In genomic region chr10:119868995-119869579, GRCm38 (mm10) we compare ENCODE assay signal across 22 mouse cellular contexts.
DNase-seq lines count a peak whose midpoint lies in the region; ATAC-seq lines count a peak whose summit lies in the region.
"Had no signal": no experiment of that assay in that cellular context is flagged by ENCODE, and none has a peak within 500 bp of the region (broad histone marks: within the 10 kb centered on the region; RNA-seq: fewer than 3 reads in every experiment).

No protein-coding gene starts in this region.

- ATAC-seq in kidney, embryonic 14.5 days (ENCODE audit: low FRiP score, low TSS enrichment): no peak
- ATAC-seq in midbrain, embryonic 14.5 days (ENCODE audit: low FRiP score, low TSS enrichment): no peak
- ATAC-seq: CD4-positive, CD25-positive, alpha-beta regulatory T cell, adult 4 months; hindbrain, postnatal 0 days; intestine, embryonic 16.5 days had no signal

- peaks cover 13% of the 10 kb centered on the region for H3K9me3 ChIP-seq in kidney, embryonic 14.5 days (ENCODE audit: control insufficient read depth, low read length)
- peaks cover 18% of the 10 kb centered on the region for H3K9me3 ChIP-seq in midbrain, embryonic 14.5 days (ENCODE audit: control insufficient read depth, low read length)
- H3K9me3 ChIP-seq: stomach, embryonic 15.5 days had no signal

- H3K4me1 ChIP-seq in kidney, embryonic 14.5 days (ENCODE audit: control insufficient read depth, insufficient read depth, low read length): no peaks in the 10 kb centered on the region
- H3K4me1 ChIP-seq in midbrain, embryonic 14.5 days (ENCODE audit: control insufficient read depth, insufficient read depth, low read length): no peaks in the 10 kb centered on the region
- H3K4me1 ChIP-seq: midbrain, embryonic 12.5 days; stomach, embryonic 15.5 days had no signal

- no peaks in the 10 kb centered on the region for H3K27me3 ChIP-seq in kidney, embryonic 14.5 days (ENCODE audit: control insufficient read depth, insufficient read depth, low read length)
- no peaks in the 10 kb centered on the region for H3K27me3 ChIP-seq in midbrain, embryonic 14.5 days (ENCODE audit: control insufficient read depth, insufficient read depth, low read length)
- H3K27me3 ChIP-seq: heart, embryonic 12.5 days; midbrain, embryonic 12.5 days; stomach, embryonic 15.5 days had no signal

- no peaks in the 10 kb centered on the region for H3K36me3 ChIP-seq in kidney, embryonic 14.5 days (ENCODE audit: control insufficient read depth, insufficient read depth, low read length)
- no peaks in the 10 kb centered on the region; the same call in 1 of the 2 replicates for H3K36me3 ChIP-seq in midbrain, embryonic 14.5 days (ENCODE audit: control insufficient read depth, insufficient read depth, low read length)
- H3K36me3 ChIP-seq: stomach, embryonic 15.5 days had no signal

- peak; percentile 6 for DNase-seq in adrenal gland, postnatal 25 days
- DNase-seq in adrenal gland, adult 18-20 months (ENCODE audit: low spot score in 2 of 2): no peak
- DNase-seq in kidney, postnatal 10 days: peak; percentile 10
- peak; percentile 28 for DNase-seq in right cerebral cortex, postnatal 14 days
- no peak for DNase-seq in right cerebral cortex, postnatal 36 days (ENCODE audit: low spot score in 2 of 2)
- DNase-seq in midbrain, embryonic 14.5 days: no peak
- DNase-seq in thymus, adult 18-20 months: no peak
- DNase-seq: adrenal gland, adult 8-10 months; cerebellum, adult 9-10 months; gastrocnemius, adult 2 months; heart, postnatal 10 days; kidney, adult 9 months; kidney, postnatal 36 days; thymus, postnatal 4 days had no signal

- H3K27ac ChIP-seq in kidney, embryonic 14.5 days (ENCODE audit: low read depth, low read length): no peak overlapping the region
- no peak overlapping the region for H3K27ac ChIP-seq in midbrain, embryonic 14.5 days (replicated peaks; ENCODE audit: low read depth, low read length)
- H3K27ac ChIP-seq: gastrocnemius, adult 2 months; hindbrain, postnatal 0 days; liver, embryonic 14.5 days; midbrain, embryonic 12.5 days; stomach, embryonic 15.5 days had no signal

- H3K4me3 ChIP-seq in kidney, embryonic 14.5 days (ENCODE audit: low read length): no peak overlapping the region
- H3K4me3 ChIP-seq in midbrain, embryonic 14.5 days (replicated peaks; ENCODE audit: low read depth, low read length): no peak overlapping the region
- H3K4me3 ChIP-seq: gastrocnemius, adult 2 months; heart, embryonic 12.5 days; midbrain, embryonic 12.5 days; stomach, embryonic 15.5 days had no signal

- H3K4me2 ChIP-seq in kidney, embryonic 14.5 days (replicated peaks; ENCODE audit: low read depth, low read length): no peak overlapping the region
- no peak overlapping the region for H3K4me2 ChIP-seq in midbrain, embryonic 14.5 days (ENCODE audit: low read length)
- H3K4me2 ChIP-seq: heart, embryonic 12.5 days; midbrain, embryonic 12.5 days; stomach, embryonic 15.5 days had no signal

- 87% methylated on average over 11 of the region's 11 CpGs for WGBS in kidney, embryonic 14.5 days
- 92% methylated on average over 11 of the region's 11 CpGs for whole genome bisulfite sequencing in midbrain, embryonic 14.5 days

- H3K9ac ChIP-seq in kidney, embryonic 14.5 days (ENCODE audit: low read depth, low read length): no peak overlapping the region
- H3K9ac ChIP-seq in midbrain, embryonic 14.5 days (replicated peaks; ENCODE audit: low read length): no peak overlapping the region
- H3K9ac ChIP-seq: heart, embryonic 12.5 days; liver, embryonic 14.5 days; midbrain, embryonic 12.5 days; stomach, embryonic 15.5 days had no signal

Comparison
In these comparisons a context has a peak if more than half of its experiments do, and no peak if none do; other contexts are left out.
1. DNase-seq: peak in adrenal gland, postnatal 25 days (single experiment), kidney, postnatal 10 days (single experiment) and right cerebral cortex, postnatal 14 days (single experiment); none in adrenal gland, adult 18-20 months (0 of 2), right cerebral cortex, postnatal 36 days (0 of 2), midbrain, embryonic 14.5 days (single experiment) and thymus, adult 18-20 months (0 of 2).